Mouse (Mus musculus): ENCODE measurements around the gene Otos. TPM values are rescaled to one million over a fixed set of nuclear protein-coding genes. Genes with fewer than 3 reads are reported as not detected.

Gene Otos
- polyA plus RNA-seq, 1 experiment from 2014 or later, result not detected

- 79% methylated on average over 3 of the region's 3 CpGs for WGBS
- H3K9me3 ChIP-seq (ENCODE audit: control insufficient read depth, low read depth, low read length), result no peaks in the 10 kb centered on the region
- no peaks in the 10 kb centered on the region for H3K36me3 ChIP-seq (ENCODE audit: control insufficient read depth, insufficient read depth, low read length)
- no peaks in the 10 kb centered on the region for H3K27me3 ChIP-seq (ENCODE audit: control insufficient read depth, insufficient read depth, low read length)
- no peaks in the 10 kb centered on the region; the same call in 1 of the 2 replicates for H3K4me1 ChIP-seq (ENCODE audit: control insufficient read depth, insufficient read depth, low read length)
- no peak overlapping the region for H3K9ac ChIP-seq (replicated peaks; ENCODE audit: low read depth, low read length)
- H3K4me3 ChIP-seq (ENCODE audit: low read depth, low read length), result no peak overlapping the region
- H3K4me2 ChIP-seq (replicated peaks; ENCODE audit: low read depth, low read length), result no peak overlapping the region
- no peak overlapping the region for H3K27ac ChIP-seq (ENCODE audit: low read length)
- ATAC-seq (ENCODE audit: insufficient number of reproducible peaks, insufficient read depth, low FRiP score, low read depth), result no peak
Measured at GRCm38 (mm10) chr1:92676676-92676975, 28.0 kb upstream of the Otos start.

DNA sequence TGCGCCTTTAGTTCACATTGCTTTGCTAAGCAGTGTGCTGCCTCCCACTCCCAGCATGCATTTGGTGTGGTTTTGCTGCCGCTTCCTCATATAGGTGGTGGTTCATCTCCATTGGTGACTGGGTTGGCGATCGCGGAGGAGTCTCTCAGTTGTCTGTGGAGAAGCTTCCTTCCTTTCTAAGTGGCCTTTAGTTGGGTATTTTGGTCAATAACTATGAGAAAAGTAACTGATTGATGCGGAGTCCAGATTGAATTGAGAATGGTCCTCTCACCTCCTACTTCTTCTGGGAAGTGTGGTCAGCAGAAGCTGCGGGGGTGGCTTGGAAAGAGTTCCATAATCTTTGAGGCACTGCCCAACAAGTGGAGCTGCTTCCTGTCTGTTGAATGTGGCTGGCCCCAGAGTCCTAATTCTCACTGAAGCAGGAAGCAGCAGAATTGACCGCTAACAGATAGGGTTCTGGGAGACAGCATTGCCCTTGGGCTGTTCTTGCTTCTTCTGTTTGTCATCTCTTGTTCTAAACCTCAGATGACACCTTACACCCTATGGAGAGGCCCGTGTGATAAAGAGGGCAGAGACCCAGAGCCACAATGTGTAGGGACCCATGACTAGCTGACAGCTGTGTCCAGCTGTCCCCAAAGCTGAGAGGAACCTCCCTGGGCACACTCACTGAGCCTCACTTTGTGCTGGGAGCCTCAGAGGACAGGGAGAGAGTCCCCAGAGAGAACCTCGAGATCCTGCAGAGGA is 27.5 kb upstream of the Otos start:
- H3K9ac ChIP-seq (replicated peaks; ENCODE audit: low read depth, low read length), result no peak overlapping the region
- no peaks in the 10 kb centered on the region for H3K36me3 ChIP-seq (ENCODE audit: control insufficient read depth, insufficient read depth, low read length)
- no peaks in the 10 kb centered on the region for H3K9me3 ChIP-seq (ENCODE audit: control insufficient read depth, low read depth, low read length)
- 70% methylated on average over 10 of the region's 10 CpGs for WGBS
- H3K4me2 ChIP-seq (replicated peaks; ENCODE audit: low read depth, low read length), result no peak overlapping the region
- no peak for ATAC-seq (ENCODE audit: insufficient number of reproducible peaks, insufficient read depth, low FRiP score, low read depth)
- no peak overlapping the region for H3K27ac ChIP-seq (ENCODE audit: low read length)
- no peak overlapping the region for H3K4me3 ChIP-seq (ENCODE audit: low read depth, low read length)
- no peaks in the 10 kb centered on the region; the same call in 1 of the 2 replicates for H3K4me1 ChIP-seq (ENCODE audit: control insufficient read depth, insufficient read depth, low read length)
- no peaks in the 10 kb centered on the region for H3K27me3 ChIP-seq (ENCODE audit: control insufficient read depth, insufficient read depth, low read length)

DNA sequence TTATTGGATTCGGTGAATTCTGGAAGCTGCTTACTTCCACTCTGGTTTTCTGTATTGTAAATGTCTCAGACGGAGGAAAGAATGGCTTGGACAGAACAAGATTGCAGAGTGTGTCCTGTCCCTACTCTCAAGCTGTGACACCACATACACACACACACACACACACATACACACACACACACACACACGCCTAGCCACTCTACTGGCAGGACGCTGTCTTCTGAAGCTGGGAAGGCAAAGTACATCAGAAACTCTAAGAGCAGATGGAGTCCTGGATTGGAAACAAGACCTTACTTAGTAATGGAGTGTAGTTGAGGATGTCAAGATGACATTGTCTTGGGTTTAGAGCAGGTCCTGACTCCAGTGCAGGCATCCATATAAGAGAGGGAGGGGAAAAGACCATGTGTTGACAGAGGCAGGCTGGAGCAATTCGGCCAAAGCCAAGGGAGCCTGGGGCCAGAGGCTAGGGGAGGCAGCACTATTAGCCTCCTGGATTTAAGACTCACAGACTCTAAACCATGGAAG is 24.7 kb upstream of the Otos start:
- Histone ChIP-seq H3K9me3 (ENCODE audit: control insufficient read depth, low read depth, low read length) (no peaks in the 10 kb centered on the region), H3K4me3 (ENCODE audit: low read depth, low read length) (no peak overlapping the region), H3K27me3 (ENCODE audit: control insufficient read depth, insufficient read depth, low read length) (no peaks in the 10 kb centered on the region), H3K4me1 (ENCODE audit: control insufficient read depth, insufficient read depth, low read length) (no peaks in the 10 kb centered on the region), H3K27ac (ENCODE audit: low read length) (no peak overlapping the region), H3K36me3 (ENCODE audit: control insufficient read depth, insufficient read depth, low read length) (no peaks in the 10 kb centered on the region), H3K4me2 (replicated peaks; ENCODE audit: low read depth, low read length) (no peak overlapping the region), H3K9ac (replicated peaks; ENCODE audit: low read depth, low read length) (no peak overlapping the region)
- WGBS, result 85% methylated on average over 5 of the region's 5 CpGs
- no peak for ATAC-seq (ENCODE audit: insufficient number of reproducible peaks, insufficient read depth, low FRiP score, low read depth)

GRCm38 (mm10) chr1:92671326-92671725 is 22.7 kb upstream of the Otos start:
- Histone ChIP-seq H3K9me3 (ENCODE audit: control insufficient read depth, low read depth, low read length) (no peaks in the 10 kb centered on the region), H3K4me3 (ENCODE audit: low read depth, low read length) (no peak overlapping the region), H3K4me2 (replicated peaks; ENCODE audit: low read depth, low read length) (no peak overlapping the region), H3K36me3 (ENCODE audit: control insufficient read depth, insufficient read depth, low read length) (no peaks in the 10 kb centered on the region), H3K4me1 (ENCODE audit: control insufficient read depth, insufficient read depth, low read length) (no peaks in the 10 kb centered on the region), H3K27me3 (ENCODE audit: control insufficient read depth, insufficient read depth, low read length) (no peaks in the 10 kb centered on the region), H3K27ac (ENCODE audit: low read length) (no peak overlapping the region), H3K9ac (replicated peaks; ENCODE audit: low read depth, low read length) (no peak overlapping the region)
- WGBS, result 86% methylated on average over 4 of the region's 4 CpGs
- no peak for ATAC-seq (ENCODE audit: insufficient number of reproducible peaks, insufficient read depth, low FRiP score, low read depth)

DNA sequence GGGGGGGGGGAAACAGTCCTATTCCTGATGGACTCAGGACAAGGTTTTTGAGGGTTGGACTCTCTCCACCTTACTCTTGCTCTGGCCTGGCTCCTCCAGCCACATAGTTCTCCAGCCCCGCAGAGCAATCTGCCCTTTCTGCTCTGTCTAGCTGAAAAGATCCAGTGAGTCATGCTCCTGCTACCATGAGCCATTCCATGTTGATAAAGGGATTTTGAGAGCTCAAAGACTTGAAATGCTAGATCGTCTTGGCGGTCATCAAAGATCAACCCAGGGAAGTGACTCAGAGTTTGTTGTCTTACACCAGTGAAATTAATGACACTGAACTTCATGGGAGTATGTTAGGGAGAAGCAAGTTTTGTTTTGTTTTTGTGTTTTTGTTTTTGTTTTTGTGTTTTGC is 20.8 kb upstream of the Otos start:
- Histone ChIP-seq H3K4me3 (ENCODE audit: low read depth, low read length) (no peak overlapping the region), H3K27ac (ENCODE audit: low read length) (no peak overlapping the region), H3K9ac (replicated peaks; ENCODE audit: low read depth, low read length) (no peak overlapping the region), H3K36me3 (ENCODE audit: control insufficient read depth, insufficient read depth, low read length) (no peaks in the 10 kb centered on the region), H3K4me1 (ENCODE audit: control insufficient read depth, insufficient read depth, low read length) (no peaks in the 10 kb centered on the region), H3K27me3 (ENCODE audit: control insufficient read depth, insufficient read depth, low read length) (no peaks in the 10 kb centered on the region), H3K4me2 (replicated peaks; ENCODE audit: low read depth, low read length) (no peak overlapping the region), H3K9me3 (ENCODE audit: control insufficient read depth, low read depth, low read length) (no peaks in the 10 kb centered on the region)
- ATAC-seq (ENCODE audit: insufficient number of reproducible peaks, insufficient read depth, low FRiP score, low read depth), result no peak
- WGBS, result 73% methylated on average over 3 of the region's 3 CpGs

DNA sequence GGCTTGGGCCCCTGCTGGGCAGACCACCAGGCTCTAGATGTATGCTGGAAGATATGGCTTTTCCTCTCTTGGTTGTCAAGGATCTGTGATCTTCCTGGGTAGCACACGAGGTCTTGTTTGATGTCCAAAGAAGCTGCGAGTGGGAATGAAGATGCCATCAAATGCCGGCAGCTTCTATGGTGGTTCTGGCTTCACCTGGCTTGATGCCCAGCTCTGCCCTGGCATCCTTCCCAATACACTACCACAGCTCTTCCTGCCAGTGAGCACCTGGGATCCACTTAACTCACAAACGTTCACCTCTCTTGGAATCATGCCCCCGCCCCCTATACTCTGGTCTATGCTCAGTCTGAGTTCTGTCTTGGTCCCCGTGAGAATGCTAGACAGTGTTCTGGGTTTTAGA is 18.5 kb upstream of the Otos start:
- Histone ChIP-seq H3K4me3 (ENCODE audit: low read depth, low read length) (no peak overlapping the region), H3K4me2 (replicated peaks; ENCODE audit: low read depth, low read length) (no peak overlapping the region), H3K9me3 (ENCODE audit: control insufficient read depth, low read depth, low read length) (no peaks in the 10 kb centered on the region), H3K4me1 (ENCODE audit: control insufficient read depth, insufficient read depth, low read length) (no peaks in the 10 kb centered on the region), H3K27me3 (ENCODE audit: control insufficient read depth, insufficient read depth, low read length) (no peaks in the 10 kb centered on the region), H3K36me3 (ENCODE audit: control insufficient read depth, insufficient read depth, low read length) (no peaks in the 10 kb centered on the region), H3K27ac (ENCODE audit: low read length) (no peak overlapping the region), H3K9ac (replicated peaks; ENCODE audit: low read depth, low read length) (no peak overlapping the region)
- no peak for ATAC-seq (ENCODE audit: insufficient number of reproducible peaks, insufficient read depth, low FRiP score, low read depth)
- WGBS, result 78% methylated on average over 6 of the region's 6 CpGs

- no peaks in the 10 kb centered on the region for H3K9me3 ChIP-seq (ENCODE audit: control insufficient read depth, low read depth, low read length)
- H3K4me3 ChIP-seq (ENCODE audit: low read depth, low read length), result no peak overlapping the region
- no peaks in the 10 kb centered on the region for H3K27me3 ChIP-seq (ENCODE audit: control insufficient read depth, insufficient read depth, low read length)
- no peak overlapping the region for H3K27ac ChIP-seq (ENCODE audit: low read length)
- H3K9ac ChIP-seq (replicated peaks; ENCODE audit: low read depth, low read length), result no peak overlapping the region
- no peak for ATAC-seq (ENCODE audit: insufficient number of reproducible peaks, insufficient read depth, low FRiP score, low read depth)
- no peak overlapping the region for H3K4me2 ChIP-seq (replicated peaks; ENCODE audit: low read depth, low read length)
- WGBS, result 57% methylated on average over 5 of the region's 5 CpGs
- no peaks in the 10 kb centered on the region for H3K36me3 ChIP-seq (ENCODE audit: control insufficient read depth, insufficient read depth, low read length)
- H3K4me1 ChIP-seq (ENCODE audit: control insufficient read depth, insufficient read depth, low read length), result no peaks in the 10 kb centered on the region
Measured at GRCm38 (mm10) chr1:92659392-92659791, 10.8 kb upstream of the Otos start.

- no peak for ATAC-seq (ENCODE audit: insufficient number of reproducible peaks, insufficient read depth, low FRiP score, low read depth)
- no peaks in the 10 kb centered on the region for H3K27me3 ChIP-seq (ENCODE audit: control insufficient read depth, insufficient read depth, low read length)
- WGBS, result 66% methylated on average over 11 of the region's 11 CpGs
Measured at GRCm38 (mm10) chr1:92657025-92657820, 8.6 kb upstream of the Otos start.

More at GRCm38 (mm10) chr1:92657025-92657820, 8.6 kb upstream of the Otos start:
- Histone ChIP-seq H3K36me3 (ENCODE audit: control insufficient read depth, insufficient read depth, low read length) (no peaks in the 10 kb centered on the region), H3K27ac (ENCODE audit: low read length) (no peak overlapping the region), H3K4me1 (ENCODE audit: control insufficient read depth, insufficient read depth, low read length) (no peaks in the 10 kb centered on the region), H3K4me3 (ENCODE audit: low read depth, low read length) (no peak overlapping the region), H3K9ac (replicated peaks; ENCODE audit: low read depth, low read length) (no peak overlapping the region), H3K9me3 (ENCODE audit: control insufficient read depth, low read depth, low read length) (no peaks in the 10 kb centered on the region), H3K4me2 (replicated peaks; ENCODE audit: low read depth, low read length) (no peak overlapping the region)

Data from stomach, embryonic 14.5 days (tissue).